Mouse (Mus musculus) retina, adult 2 months (tissue): ENCODE measurements around the gene Kri1.
"Not testable (repeated sequence)": the region's sequence is repeated elsewhere in the genome, so short reads cannot be mapped to it uniquely, and the experiment has no call there.

ENCODE experiments used
- DNase-seq: peaks from one replicate; pipeline ENCODE4 v3.0.0-alpha.2; 2012; ENCODE audit warnings: low read depth, low spot score

Gene Kri1

GRCm38 (mm10) chr9:21287571-21288402 is at the start of gene Kri1:
Gene Kri1, minus strand, starts transcription at chr9:21287969.
- DNase-seq = peak; percentile 91

DNA sequence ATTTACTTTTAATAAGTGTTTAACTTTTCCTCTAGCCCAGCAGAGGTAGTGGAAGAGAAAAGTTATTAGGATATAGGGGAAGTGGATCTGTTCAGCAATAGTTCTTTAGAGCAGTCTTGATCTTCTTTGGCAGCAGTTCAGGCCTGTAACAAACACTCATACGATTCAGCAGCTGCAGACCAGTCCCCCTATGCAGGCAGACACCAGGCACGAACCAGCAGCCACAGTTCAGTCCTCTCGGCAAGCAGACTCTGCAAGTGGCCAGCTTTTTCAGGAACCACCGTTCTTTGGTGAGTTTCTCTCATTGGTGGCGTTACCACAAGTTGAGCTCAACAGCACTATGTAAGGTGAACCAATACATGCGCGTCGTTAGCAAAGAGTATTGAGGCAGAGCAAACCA is 48.7 kb upstream of the Kri1 start:
- DNase-seq = no peak

GRCm38 (mm10) chr9:21335391-21335790 is 47.6 kb upstream of the Kri1 start:
- DNase-seq = no peak

DNA sequence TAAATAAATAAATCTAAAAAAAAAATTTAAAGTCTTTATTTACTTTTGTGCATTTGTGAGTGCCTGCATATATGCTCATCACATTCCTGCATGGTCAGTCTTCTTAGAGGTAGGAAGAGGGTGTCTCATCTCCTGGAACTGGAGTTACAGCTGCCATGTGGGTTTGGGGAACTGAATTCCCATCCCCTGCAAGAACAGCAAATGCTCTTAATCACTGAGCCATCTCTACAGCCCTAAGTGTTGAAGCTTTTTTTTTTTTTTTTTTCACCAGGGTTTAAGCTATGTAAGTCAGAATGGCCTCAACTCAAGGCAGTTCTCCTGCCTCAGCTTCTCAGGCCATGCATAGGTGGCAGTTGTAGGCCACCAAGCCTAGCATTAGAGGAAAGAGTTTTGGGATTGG is 47.0 kb upstream of the Kri1 start:
- no peak for DNase-seq

- DNase-seq = no peak
These were observed 45.8 kb upstream of the Kri1 start for GRCm38 (mm10) chr9:21333523-21333922.

DNA sequence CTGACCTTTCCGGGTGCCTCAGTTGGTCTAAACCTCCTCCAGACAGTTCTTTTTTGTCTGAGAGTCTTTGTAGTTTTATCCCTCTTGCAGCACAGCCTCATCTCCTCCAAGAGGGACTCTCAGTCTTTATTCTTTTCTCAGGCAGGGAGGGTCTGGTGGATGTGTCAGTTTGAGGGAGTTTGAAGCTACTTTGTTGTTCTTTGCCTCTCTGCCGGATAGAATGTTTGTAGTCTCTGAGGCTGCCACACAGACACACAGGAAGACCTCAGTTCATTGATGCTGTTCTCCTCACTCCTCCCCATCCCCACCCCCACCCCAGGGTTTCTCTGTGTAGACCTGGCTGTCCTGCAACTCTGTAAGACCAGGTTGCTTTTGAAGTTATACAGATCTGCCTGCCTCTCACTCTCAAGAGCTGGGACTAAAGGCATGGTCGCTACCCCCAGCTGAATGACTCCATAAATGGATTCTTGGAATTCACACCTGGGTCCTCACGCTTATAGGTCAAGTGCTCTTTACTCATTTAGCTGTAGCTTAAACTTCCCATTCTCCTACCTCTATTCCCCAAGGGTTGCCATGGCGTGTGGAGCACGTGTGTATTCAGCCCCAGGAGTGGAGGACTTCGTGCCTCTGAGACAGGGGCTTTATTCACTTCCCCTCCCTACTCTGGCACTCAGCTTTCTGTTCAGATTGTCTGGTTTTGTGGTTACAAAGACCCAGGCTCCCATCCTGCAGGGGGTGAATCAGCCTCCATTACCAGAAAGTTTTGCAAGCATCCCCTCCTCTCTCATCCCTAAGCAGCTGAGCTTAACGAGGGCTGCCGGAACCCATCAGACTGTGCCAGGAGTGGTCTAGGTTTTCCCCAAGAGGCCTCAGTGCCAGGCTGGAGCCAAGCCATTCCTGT is 44.6 kb upstream of the Kri1 start:
- DNase-seq = no peak

GRCm38 (mm10) chr9:21331365-21332140 is 43.8 kb upstream of the Kri1 start:
- DNase-seq = no peak

GRCm38 (mm10) chr9:21329699-21330289 is 42.0 kb upstream of the Kri1 start:
- no peak for DNase-seq

DNA sequence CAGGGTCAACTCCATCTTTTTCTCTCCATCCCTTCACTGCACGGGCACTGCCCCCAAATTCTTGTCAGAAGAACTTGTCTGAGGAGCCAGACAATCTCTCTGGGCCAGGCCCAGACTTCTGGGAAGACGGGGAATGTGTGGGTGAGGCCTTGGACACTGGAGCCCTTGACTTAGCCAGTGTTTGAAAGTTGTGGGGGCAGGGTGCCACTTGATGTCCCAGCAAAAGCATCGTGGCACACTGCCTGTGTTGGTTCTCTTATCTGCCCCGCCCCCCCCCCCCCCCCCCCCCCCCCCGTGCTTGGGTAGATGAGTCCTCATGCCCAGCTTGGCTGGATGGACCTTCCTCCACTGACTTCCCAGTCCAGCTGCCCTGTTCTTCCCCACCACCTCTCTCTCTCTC is 41.3 kb upstream of the Kri1 start:
- no peak for DNase-seq

- no peak for DNase-seq
These were observed 40.3 kb upstream of the Kri1 start for GRCm38 (mm10) chr9:21328041-21328440.

- DNase-seq = no peak
These were observed 39.8 kb upstream of the Kri1 start for GRCm38 (mm10) chr9:21327569-21327968.

GRCm38 (mm10) chr9:21324269-21324668 is 36.5 kb upstream of the Kri1 start:
- DNase-seq = no peak

DNA sequence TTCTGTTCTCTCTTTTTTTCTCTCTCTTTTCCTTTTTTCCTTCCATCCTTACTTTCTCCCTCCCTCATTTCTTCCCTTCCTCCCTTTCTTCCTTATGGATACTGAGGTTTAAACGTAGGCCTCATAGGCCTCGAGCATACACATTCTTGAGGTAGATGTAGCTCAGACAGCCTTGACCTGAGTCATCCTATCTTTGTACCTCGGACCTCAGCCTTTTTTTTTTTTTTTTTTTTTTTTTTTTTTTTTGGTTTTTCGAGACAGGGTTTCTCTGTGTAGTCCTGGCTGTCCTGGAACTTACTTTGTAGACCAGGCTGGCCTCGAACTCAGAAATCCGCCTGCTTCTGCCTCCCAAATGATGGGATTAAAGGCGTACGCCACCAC is 35.1 kb upstream of the Kri1 start:
- DNase-seq = not testable (repeated sequence)

DNA sequence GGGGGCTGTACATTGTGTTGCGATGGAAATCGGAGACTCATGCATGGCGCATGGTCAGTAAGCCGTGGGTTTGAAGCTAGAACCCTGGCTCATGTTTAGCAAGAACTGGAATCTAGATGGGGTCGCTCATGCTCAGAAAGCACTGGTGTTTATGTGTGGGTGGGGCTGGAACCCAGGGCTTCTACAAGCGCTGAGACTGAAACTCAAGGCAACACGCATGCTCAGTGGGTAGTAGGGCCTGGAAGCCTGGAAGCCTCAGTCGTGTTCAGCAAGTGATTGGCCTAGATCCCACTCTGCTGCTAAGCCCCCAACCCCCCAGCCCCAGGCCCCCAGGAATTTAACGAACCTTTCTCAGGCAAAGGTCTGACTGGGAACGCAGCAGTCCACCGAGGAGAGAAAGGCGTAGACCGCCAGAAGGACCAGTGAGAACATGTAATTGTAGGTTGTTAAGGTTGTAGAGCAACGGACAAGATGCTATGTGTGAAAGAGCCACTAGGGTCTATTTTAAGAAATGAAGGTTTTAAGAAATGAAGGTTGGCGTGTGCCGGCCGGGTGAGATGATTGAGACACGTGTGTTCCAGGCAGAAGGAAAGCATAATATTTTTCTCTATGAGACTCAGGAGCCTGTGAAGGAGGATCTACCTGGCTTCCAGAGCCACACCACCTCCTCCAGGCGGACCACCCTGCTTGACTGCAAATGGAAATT is 34.6 kb upstream of the Kri1 start:
- DNase-seq = no peak

DNA sequence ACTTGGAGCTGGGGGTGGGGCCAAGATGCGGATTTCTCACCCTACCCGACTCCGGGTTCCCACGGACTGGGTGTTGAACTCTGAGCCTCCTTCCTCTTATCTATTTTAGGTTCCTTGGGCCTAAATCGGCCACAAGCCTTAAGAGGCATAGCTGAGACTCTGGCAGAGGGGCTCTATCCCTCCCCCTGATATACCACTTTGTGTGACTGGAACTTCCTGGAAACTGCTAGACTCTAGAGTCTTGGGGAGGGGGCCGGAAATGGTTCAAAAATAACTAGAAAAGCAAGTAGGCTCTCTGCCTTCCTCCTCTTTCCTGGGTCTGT is 33.7 kb upstream of the Kri1 start:
- DNase-seq = no peak

DNA sequence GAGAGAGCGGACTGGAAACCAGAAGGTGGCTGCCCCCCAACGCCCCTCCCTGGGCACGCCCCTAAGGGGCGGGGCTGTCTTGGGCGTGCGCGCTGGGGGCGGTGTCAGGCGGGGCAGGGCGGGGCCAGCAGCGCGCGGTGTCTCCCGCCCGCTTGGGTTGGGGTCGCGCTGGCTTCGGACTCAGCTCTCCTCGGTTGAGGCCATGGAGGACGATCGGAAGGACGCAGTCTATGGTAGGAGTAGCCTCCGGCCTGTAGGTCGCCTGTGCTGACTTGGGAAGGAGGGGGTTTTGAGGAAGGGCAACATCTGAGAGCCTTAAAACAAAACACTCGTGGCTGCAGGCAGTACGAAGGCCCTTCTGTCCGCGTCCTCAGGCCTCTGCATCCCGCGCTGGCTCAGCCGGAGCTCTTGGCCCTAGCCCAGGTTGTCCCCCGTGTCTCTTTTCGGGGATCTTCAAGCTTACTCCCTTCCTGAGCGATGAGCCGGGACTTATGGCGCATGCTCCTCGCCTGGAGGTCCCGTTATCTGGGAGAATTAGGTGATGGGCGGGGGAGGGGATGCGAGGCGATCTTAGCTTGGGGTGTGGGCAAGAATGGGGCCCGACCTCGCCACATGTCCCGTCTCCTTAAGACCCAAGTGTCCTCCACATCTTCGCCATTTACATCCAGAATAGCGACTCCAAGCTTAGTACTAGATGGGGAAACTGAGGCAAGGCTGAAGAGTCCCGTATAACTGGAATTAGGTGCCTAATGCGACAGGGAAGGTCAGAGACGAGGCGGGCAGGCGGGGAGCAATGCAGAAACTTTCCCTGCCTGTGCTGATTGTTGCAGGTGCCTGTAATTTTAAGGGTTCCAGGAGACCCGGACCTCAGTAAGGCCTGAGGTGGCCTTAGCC is 33.1 kb upstream of the Kri1 start, which contains the start of gene Slc44a2:
Gene Slc44a2 (plus strand): TSS at position 80 of the 894 bp plus-strand sequence.
- DNase-seq = peak; percentile 65

GRCm38 (mm10) chr9:21320280-21320618 is 32.5 kb upstream of the Kri1 start:
- no peak for DNase-seq

- no peak for DNase-seq
These were observed 31.7 kb upstream of the Kri1 start for GRCm38 (mm10) chr9:21319503-21319902.

DNA sequence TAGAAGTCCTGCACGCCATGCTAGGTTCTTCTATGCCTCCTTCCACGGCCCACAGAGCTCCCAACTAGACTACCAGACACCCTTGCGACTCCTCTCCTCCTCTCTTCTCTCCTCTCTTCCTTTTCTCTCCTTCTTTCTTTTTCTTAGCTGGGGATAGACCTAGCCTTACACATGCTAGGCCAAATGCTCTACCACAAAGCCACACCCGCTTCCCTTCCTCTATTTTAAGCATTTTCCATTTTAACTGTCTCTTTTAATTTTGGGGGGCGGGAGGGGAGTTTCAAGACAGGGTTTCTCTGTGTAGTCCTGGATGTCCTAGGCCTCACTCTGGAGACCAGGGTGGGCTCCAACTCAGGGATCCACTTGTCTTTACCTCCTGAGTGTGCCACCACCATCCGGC is 31.0 kb upstream of the Kri1 start:
- no peak for DNase-seq

DNA sequence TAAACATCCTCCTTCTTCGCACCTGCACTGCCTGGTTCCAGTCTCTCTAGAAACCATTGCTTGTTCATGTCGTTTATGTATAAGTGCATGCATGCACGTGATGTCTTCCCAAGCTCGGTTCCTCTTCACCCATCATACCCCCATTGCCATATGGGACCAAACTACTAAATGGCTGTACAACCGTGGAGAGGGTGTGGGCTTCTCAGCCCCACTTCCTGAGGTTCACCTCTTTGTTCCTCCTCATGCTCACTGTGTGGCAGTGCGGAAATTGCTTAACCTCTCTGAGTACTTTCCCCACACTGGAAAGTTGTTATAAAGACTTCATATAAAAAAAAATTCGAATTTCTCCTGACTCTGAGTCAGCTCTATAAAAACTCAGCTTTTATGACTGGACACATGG is 28.9 kb upstream of the Kri1 start:
- no peak for DNase-seq
